Mouse (Mus musculus) forebrain, embryonic 13.5 days (tissue): ENCODE measurements around the gene Med27. TPM values are rescaled to one million over a fixed set of nuclear protein-coding genes. Genes with fewer than 3 reads are reported as not detected.
A peak's percentile ranks its signal among the peaks of the same experiment; 100 is the strongest.
"Not testable (repeated sequence)": the region's sequence is repeated elsewhere in the genome, so short reads cannot be mapped to it uniquely, and the experiment has no call there.

ENCODE experiments used
- ATAC-seq: fragments of 200-750 bp; cut with Nextera tagmentation; 2 replicates; pipeline ENCODE4 v1.8.0; 2017
- H3K27ac ChIP-seq: fragments of 300-500 bp; sonication (generic); 2 replicates; pipeline ENCODE4 v1.5.1; 2015; ENCODE audit warnings: inconsistent platforms, mild to moderate bottlenecking, moderate library complexity
- H3K27me3 ChIP-seq: fragments of 300-500 bp; sonication (generic); 2 replicates; pipeline ENCODE4 v1.6.1; 2015; ENCODE audit warnings: mild to moderate bottlenecking, inconsistent platforms
- H3K36me3 ChIP-seq: fragments of 300-500 bp; sonication (generic); 2 replicates; pipeline ENCODE4 v1.6.1; 2015; ENCODE audit warnings: mild to moderate bottlenecking, inconsistent platforms; ENCODE audit not compliant: poor library complexity, severe bottlenecking
- H3K4me1 ChIP-seq: fragments of 300-500 bp; sonication (generic); 2 replicates; pipeline ENCODE4 v1.6.1; 2015; ENCODE audit warnings: inconsistent platforms
- H3K4me2 ChIP-seq: fragments of 300-500 bp; sonication (generic); 2 replicates; pipeline ENCODE4 v1.6.1; 2015; ENCODE audit warnings: inconsistent platforms, mild to moderate bottlenecking, moderate library complexity
- H3K4me3 ChIP-seq: fragments of 300-500 bp; sonication (generic); 2 replicates; pipeline ENCODE4 v1.5.1; 2015; ENCODE audit warnings: mild to moderate bottlenecking, inconsistent platforms
- H3K9ac ChIP-seq: fragments of 300-500 bp; sonication (generic); 2 replicates; pipeline ENCODE4 v1.6.1; 2015; ENCODE audit warnings: mild to moderate bottlenecking, inconsistent platforms
- H3K9me3 ChIP-seq: fragments of 300-500 bp; sonication (generic); replicated peaks from 2 replicates; pipeline ENCODE4 v1.6.1; 2016; ENCODE audit warnings: inconsistent platforms
- WGBS: fragments of 180-500 bp; shearing (Covaris S2); methylation state at CpG from one replicate; pipeline ENCODE4 v1.1.7; 2015; 5-methylcytosine and 5-hydroxymethylcytosine counted together
- polyA plus RNA-seq: library from polyadenylated mRNA; unstranded; fragments of >200 nt; fragmentation: Nextera tagmentation; extraction: Ambion mirVana; gene quantifications from 2 replicates; pipeline ENCODE4 v1.2.1, GENCODE M21; 2015

The Med27 gene
- polyA plus RNA-seq, 1 experiment from 2014 or later: 100 TPM

DNA sequence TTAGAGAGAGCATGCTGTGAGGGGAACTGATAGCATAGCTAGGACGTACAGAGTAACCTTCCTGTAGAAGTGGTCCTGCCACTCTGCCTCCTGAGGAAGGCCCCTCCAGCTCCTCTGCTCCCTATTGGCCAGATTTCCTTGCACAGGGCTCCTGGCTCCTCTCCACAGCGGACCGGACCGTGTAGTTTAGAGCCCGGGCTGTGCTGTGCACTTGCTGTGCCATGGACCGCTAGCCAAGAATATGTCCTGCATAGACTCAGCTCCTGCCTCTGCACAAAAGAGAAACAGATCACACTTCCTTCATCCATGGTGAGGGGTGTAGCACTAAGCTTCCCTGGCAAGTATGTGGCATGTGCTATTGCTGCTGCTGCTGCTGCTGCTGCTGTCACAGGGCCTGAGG, 168.2 kb downstream of the Med27 start:
- ATAC-seq: peak; percentile 14; the same call in 1 of the 2 replicates
- Histone ChIP-seq H3K27ac (peak overlapping the region; percentile 48), H3K9me3 (no peaks in the 10 kb centered on the region), H3K27me3 (no peaks in the 10 kb centered on the region), H3K4me3 (no peak overlapping the region), H3K4me2 (no peak overlapping the region), H3K36me3 (no peaks in the 10 kb centered on the region), H3K9ac (no peak overlapping the region), H3K4me1 (peaks cover 83% of the 10 kb centered on the region)
- 63% methylated on average over 6 of the region's 6 CpGs for WGBS

DNA sequence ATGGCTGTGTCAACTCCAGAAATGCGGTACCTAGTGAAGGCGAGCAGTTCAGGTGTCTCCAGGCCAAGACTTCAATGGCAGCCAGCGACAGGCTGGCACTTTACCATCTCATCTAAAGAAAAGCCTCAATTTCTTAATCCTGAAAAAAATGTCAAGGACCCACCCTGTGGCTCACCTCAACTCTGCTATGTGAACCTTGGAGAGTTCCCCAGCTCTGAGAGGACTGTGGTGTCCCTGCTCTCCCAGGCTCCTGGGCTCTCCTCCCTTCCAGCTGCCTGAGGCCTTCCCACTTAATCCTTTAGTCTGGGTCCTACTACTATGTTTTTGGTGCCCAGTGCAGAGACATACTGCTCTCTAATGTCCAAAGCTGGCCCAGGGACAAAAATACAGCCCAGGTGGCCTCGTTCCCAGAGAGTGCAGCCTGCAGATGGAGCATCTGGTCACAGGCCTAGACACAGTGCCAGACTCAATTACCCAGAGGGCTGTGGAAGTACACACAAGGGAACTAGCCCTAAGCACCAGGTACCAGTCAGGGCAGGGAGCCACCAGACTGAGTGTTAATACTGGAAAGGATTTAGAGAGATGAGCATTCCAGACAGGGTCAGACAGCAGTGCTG, 169.3 kb downstream of the Med27 start:
- no peak overlapping the region for H3K4me3 ChIP-seq
- no peaks in the 10 kb centered on the region for H3K9me3 ChIP-seq
- no peak overlapping the region for H3K4me2 ChIP-seq
- no peak overlapping the region for H3K9ac ChIP-seq
- H3K27me3 ChIP-seq: no peaks in the 10 kb centered on the region
- H3K36me3 ChIP-seq: no peaks in the 10 kb centered on the region
- ATAC-seq: peak; percentile 63
- H3K27ac ChIP-seq: peak overlapping the region; percentile 57; the same call in 1 of the 2 replicates
- 80% methylated on average over 4 of the region's 4 CpGs for WGBS
- peaks cover 94% of the 10 kb centered on the region for H3K4me1 ChIP-seq

DNA sequence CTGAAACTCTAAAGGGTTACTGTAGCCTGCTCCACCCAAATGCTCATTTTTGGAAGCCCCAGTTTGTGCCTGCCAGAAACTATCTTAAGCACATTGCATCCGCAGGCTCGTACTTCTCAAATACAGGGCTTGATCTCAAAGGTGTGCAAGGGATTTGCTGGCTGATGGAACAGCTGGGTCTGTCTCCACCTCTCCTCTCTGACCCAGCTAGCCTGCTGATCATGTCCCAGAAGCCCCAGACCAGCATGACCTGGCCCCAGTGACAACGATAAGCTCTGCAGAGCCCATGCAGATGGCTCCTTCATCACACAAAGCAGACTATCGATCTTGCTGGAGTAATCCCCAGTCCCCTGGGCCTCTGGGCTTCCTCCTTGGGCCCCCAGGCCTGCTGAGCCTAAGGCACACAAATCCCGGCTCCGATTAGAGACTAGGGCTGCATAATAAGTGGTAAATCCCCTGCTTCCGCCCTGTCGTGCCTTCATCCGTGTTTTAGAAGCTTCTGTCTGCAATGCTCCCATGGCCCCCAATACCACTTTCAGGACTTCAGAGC, 170.1 kb downstream of the Med27 start:
- Histone ChIP-seq H3K4me1 (peaks cover 99% of the 10 kb centered on the region), H3K9me3 (no peaks in the 10 kb centered on the region), H3K4me3 (no peak overlapping the region), H3K9ac (no peak overlapping the region), H3K36me3 (no peaks in the 10 kb centered on the region), H3K4me2 (no peak overlapping the region), H3K27me3 (no peaks in the 10 kb centered on the region), H3K27ac (peak overlapping the region; percentile 28)
- WGBS: 19% methylated on average over 9 of the region's 9 CpGs
- ATAC-seq: no peak

DNA sequence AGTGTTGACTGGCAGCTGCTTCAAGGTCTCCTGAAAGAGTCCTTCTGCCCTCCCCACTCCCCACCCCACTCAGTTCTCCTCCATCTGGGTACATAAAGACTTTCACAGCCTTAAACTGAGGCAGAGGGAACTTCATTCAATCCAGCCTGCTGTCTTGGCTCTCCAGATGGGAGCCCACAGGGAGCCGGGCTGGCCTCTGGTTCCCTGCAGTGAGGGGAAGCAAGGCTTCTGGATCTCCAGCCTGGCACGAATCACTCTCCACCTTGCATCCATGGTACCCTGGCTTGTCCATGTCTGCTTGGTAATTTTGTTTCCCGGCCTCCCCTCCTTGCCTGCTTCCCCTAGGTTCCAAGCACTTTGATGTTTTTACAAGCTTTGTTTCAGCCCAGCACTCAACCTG, 172.8 kb downstream of the Med27 start:
- WGBS: 10% methylated on average over 3 of the region's 3 CpGs
- Histone ChIP-seq H3K4me2 (no peak overlapping the region), H3K4me1 (peaks cover 94% of the 10 kb centered on the region), H3K9ac (no peak overlapping the region), H3K36me3 (0 out of 2 replicates have a peak, but pooled peaks cover 8% of the 10 kb centered on the region), H3K4me3 (no peak overlapping the region), H3K27ac (peak overlapping the region; percentile 81), H3K9me3 (no peaks in the 10 kb centered on the region), H3K27me3 (no peaks in the 10 kb centered on the region)
- ATAC-seq: no peak

DNA sequence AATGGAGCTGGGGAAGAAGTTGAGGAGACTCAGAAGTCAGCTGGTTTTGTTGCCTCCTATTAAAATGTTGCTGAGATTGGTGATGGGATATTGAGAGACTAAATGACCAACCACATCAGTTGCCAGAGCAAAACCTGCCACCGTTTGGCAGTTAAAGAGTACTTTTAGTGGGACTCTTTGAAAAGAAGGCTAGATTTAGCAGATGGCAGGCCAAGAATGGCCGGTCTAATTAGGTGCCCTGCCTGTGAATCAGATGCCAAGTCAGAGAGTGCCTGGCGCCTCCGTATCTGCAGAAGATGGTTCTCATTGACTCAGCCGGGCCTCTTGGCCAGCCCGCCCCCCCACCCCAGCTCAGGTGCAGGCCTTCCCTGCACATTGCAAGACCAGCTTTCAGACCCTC, 173.6 kb downstream of the Med27 start:
- Histone ChIP-seq H3K27ac (peak overlapping the region; percentile 81), H3K36me3 (0 out of 2 replicates have a peak, but pooled peaks cover 8% of the 10 kb centered on the region), H3K9ac (no peak overlapping the region), H3K27me3 (no peaks in the 10 kb centered on the region), H3K4me1 (peaks cover 94% of the 10 kb centered on the region), H3K9me3 (no peaks in the 10 kb centered on the region), H3K4me2 (no peak overlapping the region), H3K4me3 (no peak overlapping the region)
- WGBS: 46% methylated on average over 6 of the region's 6 CpGs
- no peak for ATAC-seq

DNA sequence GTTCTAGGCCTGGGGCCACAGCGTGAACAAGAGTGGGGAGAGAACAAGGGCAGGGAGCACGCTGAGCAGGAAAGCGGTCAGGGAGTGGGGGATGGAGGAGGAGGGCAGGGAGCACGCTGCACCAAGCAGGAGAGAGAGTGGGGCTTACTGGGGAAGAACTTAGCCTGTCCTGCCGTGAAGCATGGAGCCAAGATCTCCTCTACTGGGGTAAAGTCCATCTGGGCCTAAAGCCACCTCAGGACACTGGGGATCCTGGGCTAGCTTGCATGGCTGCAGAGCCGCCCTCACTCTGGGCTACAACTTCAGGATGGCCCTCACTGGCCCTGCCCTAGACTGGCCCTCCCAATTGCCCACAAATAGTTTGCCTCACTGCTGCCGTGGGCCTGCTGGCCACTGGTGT, 174.9 kb downstream of the Med27 start:
- H3K27ac ChIP-seq: no peak overlapping the region
- H3K4me3 ChIP-seq: no peak overlapping the region
- 78% methylated on average over 7 of the region's 7 CpGs for WGBS
- no peak overlapping the region for H3K9ac ChIP-seq
- H3K4me1 ChIP-seq: peaks cover 93% of the 10 kb centered on the region
- H3K27me3 ChIP-seq: no peaks in the 10 kb centered on the region
- H3K9me3 ChIP-seq: no peaks in the 10 kb centered on the region
- ATAC-seq: no peak
- H3K36me3 ChIP-seq: 0 out of 2 replicates have a peak, but pooled peaks cover 8% of the 10 kb centered on the region
- no peak overlapping the region for H3K4me2 ChIP-seq

DNA sequence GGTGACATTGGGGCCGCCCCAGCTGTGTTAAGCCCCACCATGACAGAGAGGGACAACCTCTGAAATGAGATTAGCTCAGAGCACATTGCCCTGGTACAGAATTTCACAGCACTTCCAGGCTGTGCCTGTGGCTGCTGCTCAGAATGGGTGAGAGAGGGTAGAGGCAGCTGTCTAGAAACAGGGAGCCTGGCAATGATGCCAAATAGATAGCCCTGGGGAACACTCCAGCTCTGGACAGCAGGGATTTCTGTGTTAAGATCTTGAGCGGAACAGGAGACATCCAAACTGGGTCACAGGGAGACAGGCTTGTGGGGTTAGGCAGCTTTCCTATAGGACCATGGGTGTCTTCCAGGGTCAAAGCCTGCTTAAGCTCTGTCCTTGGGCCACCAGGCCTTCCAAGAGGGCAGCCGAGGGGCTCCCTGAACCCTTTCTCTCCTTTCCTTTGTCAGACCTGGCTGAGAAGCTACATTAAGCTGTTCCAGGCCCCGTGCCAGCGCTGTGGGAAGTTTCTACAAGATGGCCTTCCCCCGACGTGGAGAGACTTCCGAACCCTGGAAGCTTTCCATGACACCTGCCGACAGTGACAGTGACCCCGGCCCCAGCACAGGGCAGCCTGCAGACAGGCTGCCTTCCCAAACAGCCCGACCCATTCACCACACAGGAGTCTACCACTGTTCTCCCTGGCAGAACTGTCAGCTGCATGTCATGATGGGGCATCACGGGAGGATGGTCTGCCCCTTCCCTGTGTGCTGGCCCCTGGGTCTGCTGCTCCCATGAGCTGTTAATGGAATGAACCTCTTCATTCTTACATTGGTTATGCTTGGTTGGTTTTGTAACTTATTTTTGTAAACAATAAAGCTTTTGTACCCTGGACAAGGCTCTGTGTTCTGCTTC, 177.5 kb downstream of the Med27 start:
- 0 out of 2 replicates have a peak, but pooled peaks cover 8% of the 10 kb centered on the region for H3K36me3 ChIP-seq
- H3K27me3 ChIP-seq: no peaks in the 10 kb centered on the region
- ATAC-seq: no peak

DNA sequence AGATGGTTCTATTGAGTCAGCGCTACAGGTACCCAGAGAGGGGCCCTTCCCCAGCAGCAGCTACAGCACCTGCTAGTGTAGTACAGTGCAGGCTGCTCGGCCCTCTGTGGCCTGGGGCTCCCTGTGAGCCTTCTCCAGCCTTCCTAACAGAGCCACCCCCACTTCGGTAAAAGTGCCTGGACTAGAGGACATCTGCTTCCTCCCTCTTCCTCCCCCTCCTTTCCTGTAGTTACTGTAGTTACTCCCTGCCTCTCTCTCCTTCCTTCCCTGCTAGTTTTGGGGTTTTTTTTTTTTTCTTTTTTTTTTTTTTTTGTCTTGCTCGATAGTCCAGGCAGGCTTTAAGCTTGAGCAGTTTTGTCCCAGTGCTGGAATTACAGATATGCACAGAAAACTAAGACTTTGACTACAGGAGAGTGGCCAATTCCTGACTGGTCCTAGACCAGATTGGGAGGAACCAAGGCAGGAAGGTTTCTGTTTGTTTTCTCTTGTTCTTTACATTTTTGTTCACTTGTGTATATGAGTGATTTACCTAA, 178.7 kb downstream of the Med27 start:
- Histone ChIP-seq H3K9me3 (no peaks in the 10 kb centered on the region), H3K4me3 (no peak overlapping the region), H3K36me3 (0 out of 2 replicates have a peak, but pooled peaks cover 8% of the 10 kb centered on the region), H3K27me3 (no peaks in the 10 kb centered on the region), H3K27ac (0 out of 2 replicates have a peak overlapping the region, but pooled peaks have one; percentile 58), H3K4me2 (no peak overlapping the region), H3K4me1 (peaks cover 70% of the 10 kb centered on the region), H3K9ac (no peak overlapping the region)
- 64% methylated on average over 4 of the region's 4 CpGs for WGBS
- no peak for ATAC-seq

More for the DNA sequence above, 177.5 kb downstream of the Med27 start:
- H3K27ac ChIP-seq: peak overlapping the region; percentile 54
- H3K4me2 ChIP-seq: no peak overlapping the region
- H3K4me1 ChIP-seq: peaks cover 78% of the 10 kb centered on the region
- H3K9ac ChIP-seq: peak overlapping the region; percentile 34
- no peak overlapping the region for H3K4me3 ChIP-seq
- no peaks in the 10 kb centered on the region for H3K9me3 ChIP-seq
- 63% methylated on average over 12 of the region's 12 CpGs for WGBS

DNA sequence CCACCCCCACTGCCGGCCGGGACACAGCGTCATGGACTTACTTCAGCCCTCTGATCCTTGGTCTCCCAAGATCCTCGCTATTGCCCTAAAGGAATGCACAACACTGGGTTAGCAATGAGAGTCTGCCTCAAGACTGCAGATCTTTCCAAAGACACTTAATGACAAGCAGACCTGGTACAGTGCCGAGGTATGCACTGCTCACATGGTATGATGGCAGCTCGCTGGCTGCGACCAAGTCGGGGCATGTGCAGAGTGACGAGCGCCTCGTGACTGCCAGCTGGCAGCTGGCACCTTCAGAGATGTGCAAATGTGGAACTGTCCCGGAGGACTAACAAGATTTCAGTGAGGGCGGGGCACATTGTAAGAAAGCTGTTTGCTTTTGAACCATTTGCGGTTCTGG, 179.6 kb downstream of the Med27 start:
- Histone ChIP-seq H3K36me3 (0 out of 2 replicates have a peak, but pooled peaks cover 8% of the 10 kb centered on the region), H3K27ac (peak overlapping the region; percentile 78), H3K9ac (no peak overlapping the region), H3K27me3 (no peaks in the 10 kb centered on the region), H3K9me3 (no peaks in the 10 kb centered on the region), H3K4me3 (no peak overlapping the region), H3K4me1 (peaks cover 61% of the 10 kb centered on the region), H3K4me2 (no peak overlapping the region)
- WGBS: 76% methylated on average over 14 of the region's 14 CpGs
- peak; percentile 93 for ATAC-seq

DNA sequence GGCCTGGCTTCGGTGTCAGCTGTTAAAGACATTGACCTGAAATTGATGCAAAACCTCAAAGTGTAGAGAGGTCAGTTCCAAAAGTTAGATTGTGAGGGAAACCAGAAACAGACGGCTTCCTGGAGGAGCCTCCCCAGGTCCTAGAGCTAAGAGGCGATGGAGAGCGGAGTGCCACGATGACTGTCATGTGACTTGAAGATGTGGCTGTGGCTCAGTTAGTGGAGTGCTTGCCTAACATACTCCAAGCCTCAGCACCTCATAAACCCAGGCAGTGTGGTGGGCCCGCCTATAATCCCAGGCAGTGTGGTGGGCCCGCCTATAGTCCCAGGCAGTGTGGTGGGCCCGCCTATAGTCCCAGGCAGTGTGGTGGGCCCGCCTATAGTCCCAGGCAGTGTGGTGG, 180.9 kb downstream of the Med27 start:
- not testable (repeated sequence) for H3K27ac ChIP-seq
- peaks cover 53% of the 10 kb centered on the region for H3K4me1 ChIP-seq

DNA sequence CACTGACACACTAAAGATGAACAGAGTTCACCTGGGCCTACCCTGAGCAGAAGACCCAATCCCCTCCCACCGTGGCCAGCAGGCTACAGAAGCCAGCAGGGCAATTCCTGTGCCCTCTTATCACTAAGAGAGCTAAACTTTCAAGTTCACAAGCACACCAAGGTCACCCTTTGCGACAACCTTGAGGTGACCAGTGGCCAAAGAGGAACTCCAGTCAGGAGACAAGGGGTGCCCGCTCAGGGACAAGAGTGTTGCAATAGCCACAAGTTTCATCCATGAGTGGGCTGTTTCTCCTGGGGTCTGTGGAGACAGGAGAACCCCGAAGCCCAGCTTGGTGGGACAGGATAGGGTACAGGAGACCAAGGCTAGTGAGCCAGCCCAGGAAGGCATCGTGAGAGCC, 182.2 kb downstream of the Med27 start:
- H3K9me3 ChIP-seq: no peaks in the 10 kb centered on the region
- ATAC-seq: no peak
- peaks cover 42% of the 10 kb centered on the region for H3K4me1 ChIP-seq

More for the DNA sequence above, 180.9 kb downstream of the Med27 start:
- H3K4me2 ChIP-seq, H3K9ac ChIP-seq, H3K4me3 ChIP-seq, H3K36me3 ChIP-seq, H3K27me3 ChIP-seq, H3K9me3 ChIP-seq, ATAC-seq: not testable (repeated sequence)
- 93% methylated on average over 8 of the region's 9 CpGs for WGBS

DNA sequence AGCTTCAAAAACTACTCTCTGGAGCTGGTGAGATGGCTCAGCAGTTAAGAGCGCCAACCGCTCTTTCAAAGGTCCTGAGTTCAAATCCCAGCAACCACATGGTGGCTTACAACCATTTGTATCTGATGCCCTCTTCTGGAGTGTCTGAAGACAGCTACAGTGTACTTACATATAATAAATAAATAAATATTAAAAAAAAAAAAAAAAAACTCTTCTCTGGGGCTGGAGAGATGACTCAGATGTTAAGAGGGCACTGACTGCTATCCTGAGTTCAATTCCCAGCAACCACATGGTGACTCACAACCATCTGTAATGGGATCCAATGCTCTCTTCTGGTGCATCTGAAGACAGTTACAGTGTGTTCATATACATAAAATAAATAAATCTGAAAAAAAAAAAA, 183.2 kb downstream of the Med27 start:
- not testable (repeated sequence) for H3K27me3 ChIP-seq, H3K27ac ChIP-seq, H3K4me2 ChIP-seq, H3K9me3 ChIP-seq, H3K36me3 ChIP-seq, ATAC-seq, H3K9ac ChIP-seq, H3K4me3 ChIP-seq
- H3K4me1 ChIP-seq: peaks cover 32% of the 10 kb centered on the region
- 99% methylated on average over 2 of the region's 2 CpGs for WGBS

More for the DNA sequence above, 182.2 kb downstream of the Med27 start:
- H3K36me3 ChIP-seq: no peaks in the 10 kb centered on the region
- H3K9ac ChIP-seq: no peak overlapping the region
- no peaks in the 10 kb centered on the region for H3K27me3 ChIP-seq
- H3K4me3 ChIP-seq: no peak overlapping the region
- H3K27ac ChIP-seq: no peak overlapping the region
- 85% methylated on average over 5 of the region's 5 CpGs for WGBS
- no peak overlapping the region for H3K4me2 ChIP-seq
